Mouse (Mus musculus) heart, postnatal 0 days (tissue): ENCODE data around the gene Nxpe3. TPM values are rescaled to one million over a fixed set of nuclear protein-coding genes. Genes with fewer than 3 reads are reported as not detected.

Experiments
- ATAC-seq: fragments of 200-750 bp; cut with Nextera tagmentation; 2 replicates; pipeline ENCODE4 v1.8.0; 2017; ENCODE audit warnings: low read depth, moderate number of reproducible peaks, moderate library complexity; ENCODE audit not compliant: insufficient read depth
- DNase-seq: peaks from one replicate; pipeline ENCODE4 v3.0.0-alpha.2; 2016; ENCODE audit warnings: low spot score
- H3K27ac ChIP-seq: fragments of 300-500 bp; sonication (generic); 2 replicates; pipeline ENCODE4 v1.5.1; 2014; ENCODE audit warnings: low read depth, mild to moderate bottlenecking
- H3K27me3 ChIP-seq: fragments of 300-500 bp; sonication (generic); 2 replicates; pipeline ENCODE4 v1.6.1; 2014; ENCODE audit warnings: low read length, mixed read lengths; ENCODE audit not compliant: control insufficient read depth, insufficient read depth
- H3K36me3 ChIP-seq: fragments of 300-500 bp; sonication (generic); replicated peaks from 2 replicates; pipeline ENCODE4 v1.6.1; 2014; ENCODE audit warnings: low read length, mixed read lengths; ENCODE audit not compliant: control insufficient read depth, insufficient read depth
- H3K4me1 ChIP-seq: fragments of 300-500 bp; sonication (generic); 2 replicates; pipeline ENCODE4 v1.6.1; 2014; ENCODE audit warnings: antibody characterized with exemption; ENCODE audit not compliant: control insufficient read depth, insufficient read depth
- H3K4me2 ChIP-seq: fragments of 300-500 bp; sonication (generic); 2 replicates; pipeline ENCODE4 v1.6.1; 2014; ENCODE audit warnings: low read depth, mild to moderate bottlenecking, low read length, moderate library complexity
- H3K4me3 ChIP-seq: fragments of 300-500 bp; sonication (generic); 2 replicates; pipeline ENCODE4 v1.5.1; 2014; ENCODE audit warnings: low read depth, low read length
- H3K9ac ChIP-seq: fragments of 300-500 bp; sonication (generic); replicated peaks from 2 replicates; pipeline ENCODE4 v1.6.1; 2014; ENCODE audit warnings: low read depth, low read length, mixed read lengths
- H3K9me3 ChIP-seq: fragments of 300-500 bp; sonication (generic); replicated peaks from 2 replicates; pipeline ENCODE4 v1.6.1; 2016; ENCODE audit warnings: low read length; ENCODE audit not compliant: control insufficient read depth
- CTCF ChIP-seq: IDR thresholded peaks from 2 replicates; pipeline ENCODE4 v1.5.1; 2016; ENCODE audit warnings: antibody characterized with exemption, control low read depth, low read depth
- EP300 ChIP-seq: IDR thresholded peaks from 2 replicates; pipeline ENCODE4 v1.6.1; 2016; ENCODE audit warnings: antibody characterized with exemption, low read depth
- WGBS: fragments of 180-500 bp; shearing (Covaris S2); extraction: QIAGEN DNeasy Blood & Tissue Kit; methylation state at CpG from one replicate; pipeline ENCODE4 v1.1.7; 2014; 5-methylcytosine and 5-hydroxymethylcytosine counted together
- polyA plus RNA-seq: library from polyadenylated mRNA; unstranded; fragments of >200 nt; fragmentation: Nextera tagmentation; extraction: Ambion mirVana; gene quantifications from 2 replicates; pipeline ENCODE4 v1.2.1, GENCODE M21; 2015
- total RNA-seq: library from RNA; depleted of rRNA; stranded (reverse); fragments of >200 nt; gene quantifications from 2 replicates; pipeline ENCODE4 v1.2.3, GENCODE M21; 2014; ENCODE audit warnings: low replicate concordance

The Nxpe3 gene
- total and polyA plus RNA-seq, 2 experiments from 2014 or later = 0.20 TPM; not detected in 1

- DNase-seq = peak; percentile 31
- peak overlapping the region; percentile 89 for H3K27ac ChIP-seq
- 30% methylated on average over 15 of the region's 15 CpGs for WGBS
- TF ChIP-seq CTCF = no peak
- TF ChIP-seq EP300 = no peak
- H3K9ac ChIP-seq = 0 out of 2 replicates have a peak overlapping the region, but pooled peaks have one; percentile 83
- peak overlapping the region; percentile 95 for H3K4me3 ChIP-seq
- H3K36me3 ChIP-seq = peaks cover 36% of the 10 kb centered on the region
- no peak for ATAC-seq
- no peaks in the 10 kb centered on the region for H3K9me3 ChIP-seq
- H3K4me2 ChIP-seq = peak overlapping the region; percentile 87
- H3K4me1 ChIP-seq = no peaks in the 10 kb centered on the region
- H3K27me3 ChIP-seq = no peaks in the 10 kb centered on the region
Measured at GRCm38 (mm10) chr16:55819186-55819861, 75.8 kb downstream of the Nxpe3 start.

GRCm38 (mm10) chr16:55817717-55818515 is 77.2 kb downstream of the Nxpe3 start:
- TF ChIP-seq CTCF = no peak
- no peak for TF ChIP-seq EP300
- Histone ChIP-seq H3K4me3 (no peak overlapping the region), H3K36me3 (peaks cover 48% of the 10 kb centered on the region), H3K4me1 (no peaks in the 10 kb centered on the region), H3K9ac (no peak overlapping the region), H3K9me3 (no peaks in the 10 kb centered on the region), H3K27ac (no peak overlapping the region), H3K27me3 (no peaks in the 10 kb centered on the region), H3K4me2 (no peak overlapping the region)
- DNase-seq = no peak
- WGBS = 93% methylated on average over 28 of the region's 28 CpGs
- ATAC-seq = no peak

GRCm38 (mm10) chr16:55816202-55816941 is 78.7 kb downstream of the Nxpe3 start:
- DNase-seq = no peak
- 92% methylated on average over 13 of the region's 13 CpGs for WGBS
- H3K27me3 ChIP-seq = no peaks in the 10 kb centered on the region
- no peaks in the 10 kb centered on the region for H3K4me1 ChIP-seq
- peaks cover 54% of the 10 kb centered on the region for H3K36me3 ChIP-seq
- TF ChIP-seq CTCF = no peak
- TF ChIP-seq EP300 = no peak
- H3K9me3 ChIP-seq = no peaks in the 10 kb centered on the region
- no peak for ATAC-seq
- no peak overlapping the region for H3K9ac ChIP-seq
- H3K4me3 ChIP-seq = no peak overlapping the region
- no peak overlapping the region for H3K4me2 ChIP-seq
- H3K27ac ChIP-seq = no peak overlapping the region

GRCm38 (mm10) chr16:55815466-55815865 is 79.6 kb downstream of the Nxpe3 start:
- H3K36me3 ChIP-seq = peaks cover 61% of the 10 kb centered on the region

GRCm38 (mm10) chr16:55814686-55815085 is 80.4 kb downstream of the Nxpe3 start:
- no peak overlapping the region for H3K4me2 ChIP-seq
- no peaks in the 10 kb centered on the region for H3K9me3 ChIP-seq
- no peaks in the 10 kb centered on the region for H3K27me3 ChIP-seq
- H3K9ac ChIP-seq = no peak overlapping the region
- no peak for TF ChIP-seq EP300
- TF ChIP-seq CTCF = no peak
- ATAC-seq (no peak), DNase-seq (no peak)
- H3K27ac ChIP-seq = no peak overlapping the region
- H3K4me3 ChIP-seq = no peak overlapping the region
- no peaks in the 10 kb centered on the region for H3K4me1 ChIP-seq
- WGBS = 80% methylated on average over 6 of the region's 6 CpGs
- peaks cover 65% of the 10 kb centered on the region for H3K36me3 ChIP-seq

More at GRCm38 (mm10) chr16:55815466-55815865, 79.6 kb downstream of the Nxpe3 start:
- Histone ChIP-seq H3K27ac (no peak overlapping the region), H3K4me3 (no peak overlapping the region), H3K27me3 (no peaks in the 10 kb centered on the region), H3K4me2 (no peak overlapping the region), H3K9ac (no peak overlapping the region), H3K4me1 (no peaks in the 10 kb centered on the region), H3K9me3 (no peaks in the 10 kb centered on the region)
- WGBS = 88% methylated on average over 14 of the region's 14 CpGs
- ATAC-seq (no peak), DNase-seq (no peak)
- TF ChIP-seq EP300 = no peak
- no peak for TF ChIP-seq CTCF
